Mouse (Mus musculus): ENCODE measurements around the gene Grid1. TPM values are rescaled to one million over a fixed set of nuclear protein-coding genes. Genes with fewer than 3 reads are reported as not detected.

Gene Grid1
- polyA plus RNA-seq, 1 experiment from 2014 or later = 0.49 TPM

MicroRNAs within 50 kb of the gene (microRNA counts, 519-probe panel; counts per million panel counts)
- microRNA mmu-miR-346 = not detected

Small RNAs within 50 kb of the gene (microRNA-seq; reads per million reads assigned to microRNA genes)
- gene Mir346 = 15.3 reads per million, percentile 43 among the genes with 10 or more reads in this experiment

Other genes with a start within 250 kb of the Grid1 start
- gene Ldb3, start 231.4 kb upstream of the Grid1 start, polyA plus RNA-seq (2014; fragmentation: Nextera tagmentation; extraction: Ambion mirVana) = 1.6 and 2.0 TPM in 2 replicates
- gene Opn4, start 220.0 kb upstream of the Grid1 start, polyA plus RNA-seq (2014; fragmentation: Nextera tagmentation; extraction: Ambion mirVana) = not detected in 2 replicates
- gene Wapl, start 146.2 kb upstream of the Grid1 start, polyA plus RNA-seq (2014; fragmentation: Nextera tagmentation; extraction: Ambion mirVana) = 29.4 and 29.7 TPM in 2 replicates